Mouse (Mus musculus) kidney, postnatal 10 days (tissue): ENCODE results near the gene Fbxw26.
"Not testable (repeated sequence)": the region's sequence is repeated elsewhere in the genome, so short reads cannot be mapped to it uniquely, and the experiment has no call there.

ENCODE experiments used
- DNase-seq: peaks from one replicate; pipeline ENCODE4 v3.0.0; 2021; ENCODE audit warnings: mixed read lengths

The Fbxw26 gene

DNA sequence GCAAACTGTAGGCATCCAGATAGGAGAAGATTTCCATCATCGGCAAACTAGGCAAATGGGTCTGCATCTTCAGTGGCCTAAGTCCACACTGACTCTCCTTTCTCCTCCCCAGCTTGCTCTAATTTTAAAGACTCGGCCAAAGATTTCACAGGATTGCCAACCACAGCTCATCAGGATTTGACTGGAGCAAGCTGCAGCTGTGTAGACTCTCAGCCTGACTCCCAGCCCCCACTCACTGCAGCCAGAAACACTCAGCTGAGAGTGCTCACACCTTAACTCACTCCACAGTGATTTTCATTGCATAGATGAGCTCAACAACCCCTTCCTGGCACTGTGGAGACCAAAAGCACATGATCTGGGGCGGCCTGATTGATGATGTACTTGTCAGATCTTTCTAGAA, at the start of gene Fbxw26:
Fbxw26 (minus strand) TSS at position 101 of the 400 bp plus-strand sequence.
- DNase-seq, result not testable (repeated sequence)

DNA sequence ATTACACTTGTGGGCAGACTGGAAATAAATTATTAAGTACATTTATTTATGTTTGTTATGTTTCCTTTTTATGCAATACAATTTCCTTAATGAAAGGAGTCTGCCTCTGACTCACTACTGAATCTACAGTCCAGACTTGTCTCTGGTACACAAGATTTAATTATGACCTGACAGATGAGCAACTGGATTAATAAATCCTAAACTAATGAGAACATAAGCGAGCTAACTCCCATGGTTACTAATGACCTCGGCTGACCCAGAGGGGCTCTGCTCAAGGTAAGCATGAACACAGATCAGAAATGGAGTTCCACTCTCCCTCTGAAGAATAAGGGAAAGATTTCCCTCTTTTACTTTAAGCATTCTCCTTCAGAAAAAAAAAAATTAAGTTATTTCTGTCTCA, 49.3 kb upstream of the Fbxw26 start:
- DNase-seq, result no peak

- not testable (repeated sequence) for DNase-seq
These were observed 44.7 kb upstream of the Fbxw26 start, which contains the start of gene Fbxw27 for GRCm38 (mm10) chr9:109790570-109790969. TSS of gene Fbxw27 (minus strand) at chr9:109790670.

- DNase-seq, result peak; percentile 5
These were observed 21.0 kb upstream of the Fbxw26 start for GRCm38 (mm10) chr9:109766841-109767240.

GRCm38 (mm10) chr9:109702600-109702999, 43.3 kb downstream of the Fbxw26 start, which contains the start of gene Fbxw18:
TSS of gene Fbxw18 (minus strand) at chr9:109702700.
- not testable (repeated sequence) for DNase-seq

DNA sequence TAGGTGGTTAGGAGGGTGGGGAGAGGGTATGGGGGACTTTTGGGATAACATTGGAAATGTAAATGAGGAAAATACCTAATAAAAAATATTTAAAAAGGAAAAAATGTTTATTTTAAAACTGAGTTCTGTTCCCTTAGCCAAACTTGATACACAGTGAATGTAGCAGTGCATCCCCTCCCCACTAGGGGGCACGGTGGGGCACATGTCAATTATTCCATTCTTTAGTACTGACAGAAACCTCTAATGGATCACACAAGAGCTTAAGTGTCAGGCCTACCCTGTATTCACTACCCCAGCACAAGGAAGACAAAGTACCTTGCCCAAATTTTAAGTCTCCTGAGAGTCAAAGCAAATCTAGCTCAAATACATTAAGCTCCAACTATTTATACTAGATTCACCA, 60.6 kb downstream of the Fbxw26 start:
- DNase-seq, result peak; percentile 81
